Mouse (Mus musculus) megakaryocyte, embryonic 14.5 days (primary cell): ENCODE results near the gene Prkca.

Experiments used
- FLI1 ChIP-seq: IDR thresholded peaks from 2 replicates; pipeline ENCODE4 v1.6.1; 2012; ENCODE audit warnings: low read length, inconsistent platforms, mixed read lengths
- GATA1 ChIP-seq: IDR thresholded peaks from 3 replicates; pipeline ENCODE4 v1.6.1; 2012; ENCODE audit warnings: mixed read lengths, low read length, inconsistent platforms, borderline replicate concordance

GRCm38 (mm10) chr11:108228497-108228896, 115.2 kb downstream of the Prkca start:
- no peak for TF ChIP-seq GATA1
- no peak for TF ChIP-seq FLI1
